Mouse (Mus musculus) forebrain, embryonic 10.5 days (tissue): ENCODE measurements around the gene Nfix. TPM values are rescaled to one million over a fixed set of nuclear protein-coding genes. Genes with fewer than 3 reads are reported as not detected.

Experiments
- DNase-seq: peaks from one replicate; pipeline ENCODE4 v3.0.0-alpha.2; 2017; ENCODE audit warnings: low spot score; ENCODE audit errors: extremely low spot score
- H3K27ac ChIP-seq: fragments of 300-500 bp; sonication (generic); 2 replicates; pipeline ENCODE4 v1.5.1; 2016; ENCODE audit warnings: mild to moderate bottlenecking
- H3K27me3 ChIP-seq: fragments of 300-500 bp; sonication (generic); 2 replicates; pipeline ENCODE4 v1.6.1; 2016; ENCODE audit warnings: mild to moderate bottlenecking; ENCODE audit not compliant: poor library complexity, severe bottlenecking
- H3K36me3 ChIP-seq: fragments of 300-500 bp; sonication (generic); replicated peaks from 2 replicates; pipeline ENCODE4 v1.6.1; 2016; ENCODE audit warnings: mild to moderate bottlenecking, moderate library complexity
- H3K4me1 ChIP-seq: fragments of 300-500 bp; sonication (generic); 2 replicates; pipeline ENCODE4 v1.6.1; 2016
- H3K4me3 ChIP-seq: fragments of 300-500 bp; sonication (generic); 2 replicates; pipeline ENCODE4 v1.5.1; 2016; ENCODE audit warnings: mild to moderate bottlenecking, moderate library complexity
- H3K9me3 ChIP-seq: fragments of 300-500 bp; sonication (generic); 2 replicates; pipeline ENCODE4 v1.6.1; 2016; ENCODE audit warnings: mild to moderate bottlenecking, moderate library complexity
- WGBS: fragments of 180-500 bp; shearing (Covaris S2); methylation state at CpG from one replicate; pipeline ENCODE4 v1.1.7; 2016; 5-methylcytosine and 5-hydroxymethylcytosine counted together
- polyA plus RNA-seq: library from polyadenylated mRNA; unstranded; fragments of >200 nt; fragmentation: Nextera tagmentation; extraction: Ambion mirVana; gene quantifications from 2 replicates; pipeline ENCODE4 v1.2.1, GENCODE M21; 2016

Nfix gene
- polyA plus RNA-seq, 1 experiment from 2014 or later = 1.8 TPM

GRCm38 (mm10) chr8:84823653-84824052 is 23.5 kb upstream of the Nfix start:
- Histone ChIP-seq H3K27me3 (peaks cover 23% of the 10 kb centered on the region), H3K9me3 (no peaks in the 10 kb centered on the region), H3K4me3 (peak overlapping the region; percentile 39), H3K4me1 (peaks cover 17% of the 10 kb centered on the region), H3K27ac (peak overlapping the region; percentile 44; the same call in 1 of the 2 replicates), H3K36me3 (no peaks in the 10 kb centered on the region)
- DNase-seq = peak; percentile 76
- WGBS = 1% methylated on average over 18 of the region's 18 CpGs

- peaks cover 17% of the 10 kb centered on the region for H3K4me1 ChIP-seq
- 26% methylated on average over 3 of the region's 3 CpGs for WGBS
- peak within 1 kb of the TSS; percentile 44; the same call in 1 of the 2 replicates for H3K27ac ChIP-seq
- H3K9me3 ChIP-seq = no peaks in the 10 kb centered on the region
- H3K4me3 ChIP-seq = peak within 1 kb of the TSS; percentile 39
- H3K36me3 ChIP-seq = no peaks in the 10 kb centered on the region
- DNase-seq = no peak
- H3K27me3 ChIP-seq = peaks cover 23% of the 10 kb centered on the region
These were observed 22.6 kb upstream of the Nfix start, which contains the start of gene Dand5 for GRCm38 (mm10) chr8:84822723-84823122. TSS of gene Dand5 (minus strand) at chr8:84822823.

- peaks cover 62% of the 10 kb centered on the region for H3K27me3 ChIP-seq
- no peak for DNase-seq
- no peak overlapping the region for H3K4me3 ChIP-seq
- H3K9me3 ChIP-seq = no peaks in the 10 kb centered on the region
- H3K4me1 ChIP-seq = peaks cover 39% of the 10 kb centered on the region
- 74% methylated on average over 17 of the region's 17 CpGs for WGBS
- no peak overlapping the region for H3K27ac ChIP-seq
- H3K36me3 ChIP-seq = no peaks in the 10 kb centered on the region
These were observed 16.0 kb upstream of the Nfix start for GRCm38 (mm10) chr8:84816117-84816516.

GRCm38 (mm10) chr8:84815547-84815946 is 15.4 kb upstream of the Nfix start:
- peak overlapping the region; percentile 58 for H3K27ac ChIP-seq
- peaks cover 67% of the 10 kb centered on the region for H3K27me3 ChIP-seq
- H3K4me3 ChIP-seq = no peak overlapping the region

GRCm38 (mm10) chr8:84814555-84815441 is 14.7 kb upstream of the Nfix start:
- no peak overlapping the region; the same call in 1 of the 2 replicates for H3K4me3 ChIP-seq
- H3K4me1 ChIP-seq = peaks cover 49% of the 10 kb centered on the region
- no peaks in the 10 kb centered on the region for H3K9me3 ChIP-seq
- peak overlapping the region; percentile 58 for H3K27ac ChIP-seq
- 53% methylated on average over 19 of the region's 19 CpGs for WGBS
- no peaks in the 10 kb centered on the region for H3K36me3 ChIP-seq
- peaks cover 73% of the 10 kb centered on the region for H3K27me3 ChIP-seq
- no peak for DNase-seq

More at GRCm38 (mm10) chr8:84815547-84815946, 15.4 kb upstream of the Nfix start:
- Histone ChIP-seq H3K9me3 (no peaks in the 10 kb centered on the region), H3K36me3 (no peaks in the 10 kb centered on the region), H3K4me1 (peaks cover 45% of the 10 kb centered on the region)
- WGBS = 9% methylated on average over 9 of the region's 9 CpGs
- DNase-seq = peak; percentile 88

- no peak overlapping the region for H3K4me3 ChIP-seq
- H3K4me1 ChIP-seq = peaks cover 55% of the 10 kb centered on the region
- peaks cover 79% of the 10 kb centered on the region for H3K27me3 ChIP-seq
- WGBS = 90% methylated on average over 11 of the region's 11 CpGs
- 0 out of 2 replicates have a peak overlapping the region, but pooled peaks have one; percentile 11 for H3K27ac ChIP-seq
- DNase-seq = no peak
- H3K9me3 ChIP-seq = no peaks in the 10 kb centered on the region
- H3K36me3 ChIP-seq = no peaks in the 10 kb centered on the region
These were observed 14.1 kb upstream of the Nfix start for GRCm38 (mm10) chr8:84814240-84814554.

- peaks cover 56% of the 10 kb centered on the region for H3K4me1 ChIP-seq
- peaks cover 82% of the 10 kb centered on the region for H3K27me3 ChIP-seq
- 0 out of 2 replicates have a peak overlapping the region, but pooled peaks have one; percentile 11 for H3K27ac ChIP-seq
- H3K36me3 ChIP-seq = no peaks in the 10 kb centered on the region
- no peaks in the 10 kb centered on the region for H3K9me3 ChIP-seq
- no peak overlapping the region for H3K4me3 ChIP-seq
- no peak for DNase-seq
- WGBS = 94% methylated on average over 3 of the region's 3 CpGs
These were observed 13.7 kb upstream of the Nfix start for GRCm38 (mm10) chr8:84813830-84814229.

GRCm38 (mm10) chr8:84813059-84813458 is 12.9 kb upstream of the Nfix start:
- 2% methylated on average over 5 of the region's 5 CpGs for WGBS
- Histone ChIP-seq H3K27me3 (peaks cover 90% of the 10 kb centered on the region), H3K4me3 (no peak overlapping the region), H3K9me3 (no peaks in the 10 kb centered on the region), H3K4me1 (peaks cover 56% of the 10 kb centered on the region), H3K27ac (no peak overlapping the region), H3K36me3 (no peaks in the 10 kb centered on the region)
- peak; percentile 84 for DNase-seq

- Histone ChIP-seq H3K4me3 (peak overlapping the region; percentile 41), H3K36me3 (no peaks in the 10 kb centered on the region), H3K9me3 (no peaks in the 10 kb centered on the region), H3K27me3 (peaks cover 96% of the 10 kb centered on the region), H3K27ac (peak overlapping the region; percentile 81), H3K4me1 (peaks cover 56% of the 10 kb centered on the region)
- DNase-seq = no peak
- WGBS = 20% methylated on average over 10 of the region's 10 CpGs
These were observed 11.2 kb upstream of the Nfix start for GRCm38 (mm10) chr8:84811303-84811702.

GRCm38 (mm10) chr8:84810896-84811295 is 10.8 kb upstream of the Nfix start:
- Histone ChIP-seq H3K27me3 (peaks cover 96% of the 10 kb centered on the region), H3K36me3 (no peaks in the 10 kb centered on the region), H3K4me1 (peaks cover 56% of the 10 kb centered on the region), H3K9me3 (no peaks in the 10 kb centered on the region; the same call in 1 of the 2 replicates), H3K4me3 (peak overlapping the region; percentile 41), H3K27ac (peak overlapping the region; percentile 81)
- 1% methylated on average over 32 of the region's 32 CpGs for WGBS
- peak; percentile 92 for DNase-seq

GRCm38 (mm10) chr8:84809941-84810280 is 9.8 kb upstream of the Nfix start:
- Histone ChIP-seq H3K27ac (no peak overlapping the region), H3K4me3 (no peak overlapping the region), H3K27me3 (peaks cover 97% of the 10 kb centered on the region), H3K36me3 (no peaks in the 10 kb centered on the region), H3K4me1 (peaks cover 46% of the 10 kb centered on the region), H3K9me3 (no peaks in the 10 kb centered on the region; the same call in 1 of the 2 replicates)
- DNase-seq = no peak
- 75% methylated on average over 5 of the region's 5 CpGs for WGBS

- H3K9me3 ChIP-seq = no peaks in the 10 kb centered on the region; the same call in 1 of the 2 replicates
- H3K27me3 ChIP-seq = peaks cover 97% of the 10 kb centered on the region
- no peak overlapping the region for H3K4me3 ChIP-seq
- peaks cover 40% of the 10 kb centered on the region for H3K4me1 ChIP-seq
- H3K36me3 ChIP-seq = no peaks in the 10 kb centered on the region
- no peak for DNase-seq
- 61% methylated on average over 12 of the region's 12 CpGs for WGBS
- peak overlapping the region; percentile 6; the same call in 1 of the 2 replicates for H3K27ac ChIP-seq
These were observed 9.2 kb upstream of the Nfix start for GRCm38 (mm10) chr8:84809109-84809940.
